Mouse (Mus musculus) forebrain, postnatal 0 days (tissue): ENCODE results near the gene Sh3rf3. TPM values are rescaled to one million over a fixed set of nuclear protein-coding genes. Genes with fewer than 3 reads are reported as not detected.

Experiments used
- ATAC-seq: fragments of 200-750 bp; cut with Nextera tagmentation; 2 replicates; pipeline ENCODE4 v1.8.0; 2017; ENCODE audit warnings: mild to moderate bottlenecking, moderate library complexity
- DNase-seq: peaks from one replicate; pipeline ENCODE4 v3.0.0-alpha.2; 2015
- H3K27ac ChIP-seq: fragments of 300-500 bp; sonication (generic); 2 replicates; pipeline ENCODE4 v1.5.1; 2014; ENCODE audit warnings: low read depth, mild to moderate bottlenecking, antibody characterized with exemption, low read length, moderate library complexity, mixed read lengths
- H3K27me3 ChIP-seq: fragments of 300-500 bp; sonication (generic); 2 replicates; pipeline ENCODE4 v1.6.1; 2014; ENCODE audit warnings: mild to moderate bottlenecking, low read length, mixed read lengths; ENCODE audit not compliant: insufficient read depth
- H3K36me3 ChIP-seq: fragments of 300-500 bp; sonication (generic); 2 replicates; pipeline ENCODE4 v1.6.1; 2014; ENCODE audit warnings: mild to moderate bottlenecking, moderate library complexity; ENCODE audit not compliant: insufficient read depth
- H3K4me1 ChIP-seq: fragments of 300-500 bp; sonication (generic); 2 replicates; pipeline ENCODE4 v1.6.1; 2014; ENCODE audit warnings: antibody characterized with exemption; ENCODE audit not compliant: insufficient read depth
- H3K4me2 ChIP-seq: fragments of 300-500 bp; sonication (generic); 2 replicates; pipeline ENCODE4 v1.6.1; 2014; ENCODE audit warnings: low read depth, mild to moderate bottlenecking, moderate library complexity
- H3K4me3 ChIP-seq: fragments of 300-500 bp; sonication (generic); 2 replicates; pipeline ENCODE4 v1.5.1; 2014; ENCODE audit warnings: low read depth, low read length, mixed read lengths
- H3K9ac ChIP-seq: fragments of 300-500 bp; sonication (generic); 2 replicates; pipeline ENCODE4 v1.6.1; 2014; ENCODE audit warnings: mild to moderate bottlenecking
- H3K9me3 ChIP-seq: fragments of 300-500 bp; sonication (generic); 2 replicates; pipeline ENCODE4 v1.6.1; 2016; ENCODE audit warnings: low read length
- CTCF ChIP-seq: sonication (generic); IDR thresholded peaks from 2 replicates; pipeline ENCODE4 v1.5.1; 2016; ENCODE audit warnings: antibody characterized with exemption, control low read depth, low read depth
- WGBS: fragments of 180-500 bp; shearing (Covaris S2); extraction: QIAGEN DNeasy Blood & Tissue Kit; methylation state at CpG from one replicate; pipeline ENCODE4 v1.1.7; 2014; 5-methylcytosine and 5-hydroxymethylcytosine counted together
- polyA plus RNA-seq: library from polyadenylated mRNA; unstranded; fragments of >200 nt; fragmentation: Nextera tagmentation; extraction: Ambion mirVana; gene quantifications from 2 replicates; pipeline ENCODE4 v1.2.1, GENCODE M21; 2015
- total RNA-seq: library from RNA; depleted of rRNA; stranded (reverse); fragments of >200 nt; gene quantifications from 2 replicates; pipeline ENCODE4 v1.2.3, GENCODE M21; 2014

Sh3rf3 gene
- total and polyA plus RNA-seq, 2 experiments from 2014 or later, result 10.1 to 38.1 TPM

GRCm38 (mm10) chr10:58981674-58982329 lies 168.6 kb downstream of the Sh3rf3 start:
- Histone ChIP-seq H3K9me3 (no peaks in the 10 kb centered on the region), H3K9ac (no peak overlapping the region), H3K27ac (no peak overlapping the region), H3K27me3 (no peaks in the 10 kb centered on the region), H3K4me1 (peaks cover 8% of the 10 kb centered on the region), H3K4me3 (no peak overlapping the region), H3K36me3 (no peaks in the 10 kb centered on the region), H3K4me2 (no peak overlapping the region)
- DNase-seq (peak; percentile 39), ATAC-seq (peak; percentile 69)
- no peak for TF ChIP-seq CTCF
- 38% methylated on average over 9 of the region's 9 CpGs for WGBS

- peak; percentile 19; the same call in 1 of the 2 replicates for ATAC-seq
- DNase-seq, result peak; percentile 37
- Histone ChIP-seq H3K9me3 (no peaks in the 10 kb centered on the region), H3K9ac (no peak overlapping the region), H3K36me3 (no peaks in the 10 kb centered on the region), H3K4me1 (peaks cover 8% of the 10 kb centered on the region), H3K27me3 (no peaks in the 10 kb centered on the region), H3K27ac (no peak overlapping the region), H3K4me2 (no peak overlapping the region), H3K4me3 (no peak overlapping the region)
- no peak for TF ChIP-seq CTCF
- 16% methylated on average over 5 of the region's 5 CpGs for whole genome bisulfite sequencing
Observed at GRCm38 (mm10) chr10:58982546-58983154, 169.5 kb downstream of the Sh3rf3 start.

- no peak for TF ChIP-seq CTCF
- Histone ChIP-seq H3K9ac (no peak overlapping the region), H3K4me3 (no peak overlapping the region), H3K4me2 (no peak overlapping the region), H3K27ac (no peak overlapping the region; the same call in 1 of the 2 replicates), H3K27me3 (no peaks in the 10 kb centered on the region), H3K36me3 (no peaks in the 10 kb centered on the region), H3K9me3 (no peaks in the 10 kb centered on the region), H3K4me1 (no peaks in the 10 kb centered on the region)
- peak; percentile 46 for DNase-seq
- ATAC-seq, result peak; percentile 45; the same call in 1 of the 2 replicates
- WGBS, result 51% methylated on average over 3 of the region's 3 CpGs
Observed at GRCm38 (mm10) chr10:58991611-58992010, 178.5 kb downstream of the Sh3rf3 start.

GRCm38 (mm10) chr10:58994726-58995125 lies 181.6 kb downstream of the Sh3rf3 start:
- no peaks in the 10 kb centered on the region for H3K36me3 ChIP-seq
- no peaks in the 10 kb centered on the region for H3K4me1 ChIP-seq
- H3K27me3 ChIP-seq, result no peaks in the 10 kb centered on the region
- 86% methylated on average over 2 of the region's 2 CpGs for WGBS
- no peak for DNase-seq
- TF ChIP-seq CTCF, result no peak
- no peak overlapping the region for H3K4me2 ChIP-seq
- H3K27ac ChIP-seq, result no peak overlapping the region
- no peak overlapping the region for H3K4me3 ChIP-seq
- no peaks in the 10 kb centered on the region for H3K9me3 ChIP-seq
- no peak for ATAC-seq
- no peak overlapping the region for H3K9ac ChIP-seq

DNA sequence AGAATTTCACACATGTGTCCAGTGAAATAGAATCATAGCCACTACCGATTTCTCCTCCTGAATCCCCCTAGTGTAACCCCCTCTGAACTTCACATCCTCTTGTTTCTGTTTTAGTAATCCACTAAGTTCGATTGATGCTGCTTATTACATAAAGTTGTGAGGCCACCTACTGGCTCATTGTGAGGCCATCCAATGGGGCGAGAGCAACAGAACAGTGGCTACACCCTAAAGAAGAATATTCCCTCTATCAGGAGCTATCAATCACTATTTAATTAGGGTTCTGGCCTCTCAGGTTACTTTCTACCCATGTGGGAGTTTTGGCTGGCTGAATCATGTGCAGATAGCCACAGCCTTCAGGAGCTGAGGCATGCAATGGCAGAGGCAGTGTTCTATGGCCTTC lies 182.0 kb downstream of the Sh3rf3 start:
- Histone ChIP-seq H3K27ac (no peak overlapping the region), H3K27me3 (no peaks in the 10 kb centered on the region), H3K4me3 (no peak overlapping the region), H3K9ac (no peak overlapping the region), H3K9me3 (no peaks in the 10 kb centered on the region), H3K4me1 (no peaks in the 10 kb centered on the region), H3K4me2 (no peak overlapping the region), H3K36me3 (no peaks in the 10 kb centered on the region)
- WGBS, result 43% methylated on average over 3 of the region's 3 CpGs
- peak; percentile 23; the same call in 1 of the 2 replicates for TF ChIP-seq CTCF
- ATAC-seq, result no peak
- DNase-seq, result no peak

- H3K27ac ChIP-seq, result peak overlapping the region; percentile 51; the same call in 1 of the 2 replicates
- no peaks in the 10 kb centered on the region for H3K36me3 ChIP-seq
- H3K27me3 ChIP-seq, result no peaks in the 10 kb centered on the region
- TF ChIP-seq CTCF, result no peak
- ATAC-seq (peak; percentile 84), DNase-seq (peak; percentile 80)
- no peaks in the 10 kb centered on the region for H3K9me3 ChIP-seq
- no peak overlapping the region for H3K4me3 ChIP-seq
- 64% methylated on average over 9 of the region's 9 CpGs for WGBS
- no peaks in the 10 kb centered on the region for H3K4me1 ChIP-seq
- H3K9ac ChIP-seq, result no peak overlapping the region
- H3K4me2 ChIP-seq, result no peak overlapping the region
Observed at GRCm38 (mm10) chr10:59002361-59002760, 189.2 kb downstream of the Sh3rf3 start.

DNA sequence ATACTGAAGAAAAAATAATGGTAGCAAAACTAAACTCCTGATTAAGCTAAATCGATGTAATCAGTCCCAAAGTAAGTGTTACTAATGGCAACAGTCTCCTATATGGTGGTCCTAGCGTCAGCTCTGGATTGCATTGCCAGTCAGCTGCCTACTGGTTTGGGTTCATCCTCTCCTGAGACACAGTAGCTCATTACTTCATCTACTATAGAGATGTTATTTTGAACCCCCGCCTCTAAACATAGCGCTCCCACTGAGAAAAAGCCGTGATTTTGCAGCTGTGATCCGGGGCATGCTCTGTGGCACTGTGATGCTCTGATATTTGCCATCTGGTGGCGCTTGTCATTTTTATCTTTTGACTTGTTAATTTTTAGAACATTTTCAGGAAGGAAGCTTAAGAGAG lies 198.3 kb downstream of the Sh3rf3 start:
- Histone ChIP-seq H3K4me2 (no peak overlapping the region), H3K27me3 (no peaks in the 10 kb centered on the region), H3K9ac (no peak overlapping the region), H3K4me3 (no peak overlapping the region), H3K27ac (no peak overlapping the region), H3K36me3 (no peaks in the 10 kb centered on the region), H3K9me3 (no peaks in the 10 kb centered on the region), H3K4me1 (no peaks in the 10 kb centered on the region)
- no peak for TF ChIP-seq CTCF
- peak; percentile 80 for ATAC-seq
- DNase-seq, result peak; percentile 50
- 80% methylated on average over 7 of the region's 7 CpGs for WGBS
